Mouse (Mus musculus): ENCODE measurements around the gene Vmn1r122. TPM values are rescaled to one million over a fixed set of nuclear protein-coding genes. Genes with fewer than 3 reads are reported as not detected.

Gene Vmn1r122
- polyA plus RNA-seq (2012; ENCODE audit: low replicate concordance): not detected in 2 replicates

DNA sequence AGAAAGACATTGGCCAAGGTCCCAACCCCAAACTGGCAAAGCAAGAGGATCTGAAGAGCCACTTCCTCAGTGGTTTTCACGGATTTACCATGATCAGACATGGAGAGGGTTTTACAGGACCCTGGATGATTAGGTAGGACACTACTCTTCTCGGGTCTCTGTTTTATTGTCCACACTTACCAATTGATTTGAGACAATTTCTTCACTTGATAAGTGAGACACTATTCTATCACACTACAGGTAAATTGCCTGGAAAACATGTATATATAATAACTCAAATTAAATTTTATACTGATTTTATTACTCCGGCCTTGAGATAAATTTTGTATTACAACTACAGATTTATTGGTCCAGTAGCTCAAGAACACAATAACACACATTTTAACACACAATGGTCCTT, at the start of gene Vmn1r122:
TSS of gene Vmn1r122 (minus strand) at position 101 of the 400 bp plus-strand sequence.

DNA sequence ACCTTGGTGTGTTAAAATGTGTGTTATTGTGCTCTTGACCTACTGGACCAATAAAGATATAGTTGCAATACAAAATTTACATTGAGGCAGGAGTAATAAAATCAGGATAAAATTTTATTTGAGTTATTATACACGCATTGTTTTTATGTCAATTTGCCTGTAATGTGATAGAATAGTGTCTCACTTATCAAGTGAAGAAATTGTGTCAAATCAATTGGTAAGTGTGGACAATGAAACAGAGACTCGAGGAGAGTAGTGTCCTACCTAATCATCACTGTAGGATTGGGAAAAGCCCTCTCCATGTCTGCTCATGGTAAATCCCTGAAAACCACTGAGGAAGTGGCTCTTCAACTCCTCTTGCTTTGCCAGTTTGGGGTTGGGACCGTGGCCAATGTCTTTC, 28.0 kb upstream of the Vmn1r122 start, which contains the start of gene Vmn1r123:
TSS of gene Vmn1r123 (plus strand) at position 301 of the 400 bp plus-strand sequence.

DNA sequence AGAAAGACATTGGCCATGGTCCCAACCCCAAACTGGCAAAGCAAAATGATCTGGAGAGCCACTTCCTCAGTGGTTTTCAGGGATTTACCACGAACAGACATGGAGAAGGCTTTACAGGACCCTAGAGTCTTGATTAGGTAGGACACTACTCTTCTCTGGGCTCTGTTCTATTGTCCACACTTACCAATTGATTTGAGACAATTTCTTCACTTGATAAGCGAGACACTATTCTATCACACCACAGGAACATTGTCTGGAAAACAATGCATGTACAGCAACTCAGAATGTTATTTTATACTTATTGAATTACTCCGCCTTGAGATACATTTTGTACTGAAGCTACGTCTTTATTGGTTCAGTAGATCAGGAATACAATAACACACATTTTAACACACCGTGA, 35.5 kb downstream of the Vmn1r122 start, which contains the start of gene Vmn1r121:
TSS of gene Vmn1r121 (minus strand) at position 101 of the 400 bp plus-strand sequence.

Other genes starting within 250 kb of the Vmn1r122 start
- not detected in 2 replicates for gene Vmn1r118, start 221.8 kb downstream of the Vmn1r122 start, polyA plus RNA-seq (2012; ENCODE audit: low replicate concordance)
- not detected in 2 replicates for gene Vmn1r119, start 121.7 kb downstream of the Vmn1r122 start, polyA plus RNA-seq (2012; ENCODE audit: low replicate concordance)
- gene Vmn1r120, start 80.3 kb downstream of the Vmn1r122 start, polyA plus RNA-seq (2012; ENCODE audit: low replicate concordance): not detected in 2 replicates
- gene Vmn1r121, start 35.6 kb downstream of the Vmn1r122 start, polyA plus RNA-seq (2012; ENCODE audit: low replicate concordance): not detected in 2 replicates
- gene Vmn1r123, start 28.1 kb upstream of the Vmn1r122 start, polyA plus RNA-seq (2012; ENCODE audit: low replicate concordance): not detected in 2 replicates
- gene Gm5157, start 56.3 kb upstream of the Vmn1r122 start, polyA plus RNA-seq (2012; ENCODE audit: low replicate concordance): not detected in 2 replicates
- gene Vmn1r124, start 126.5 kb upstream of the Vmn1r122 start, polyA plus RNA-seq (2012; ENCODE audit: low replicate concordance): not detected in 2 replicates
- not detected in 2 replicates for gene Vmn1r125, start 138.1 kb upstream of the Vmn1r122 start, polyA plus RNA-seq (2012; ENCODE audit: low replicate concordance)
- gene Vmn1r126, start 167.3 kb upstream of the Vmn1r122 start, polyA plus RNA-seq (2012; ENCODE audit: low replicate concordance): not detected in 2 replicates
- gene Vmn1r127, start 185.7 kb upstream of the Vmn1r122 start, polyA plus RNA-seq (2012; ENCODE audit: low replicate concordance): not detected in 2 replicates
- gene Vmn1r128, start 215.2 kb upstream of the Vmn1r122 start, polyA plus RNA-seq (2012; ENCODE audit: low replicate concordance): not detected in 2 replicates
- gene Vmn1r129, start 227.2 kb upstream of the Vmn1r122 start, polyA plus RNA-seq (2012; ENCODE audit: low replicate concordance): not detected in 2 replicates

All from leukemia stem cell, adult 10-12 weeks (primary cell).